Mouse (Mus musculus) spleen, adult 12 weeks (tissue): Measurements from ENCODE around the gene Hmx1.

Experiments used
- DNase-seq: peaks from one replicate; pipeline ENCODE4 v3.0.0; 2022; ENCODE audit warnings: low spot score

The Hmx1 gene

GRCm38 (mm10) chr5:35398310-35398910 lies 9.5 kb downstream of the Hmx1 start:
- no peak for DNase-seq

GRCm38 (mm10) chr5:35399061-35399460 lies 10.2 kb downstream of the Hmx1 start:
- DNase-seq = no peak

- DNase-seq = no peak
Observed at GRCm38 (mm10) chr5:35399704-35400320, 10.9 kb downstream of the Hmx1 start.

- no peak for DNase-seq
Observed at GRCm38 (mm10) chr5:35401240-35401639, 12.3 kb downstream of the Hmx1 start.

- no peak for DNase-seq
Observed at GRCm38 (mm10) chr5:35407411-35407930, 18.6 kb downstream of the Hmx1 start.

- DNase-seq = no peak
Observed at GRCm38 (mm10) chr5:35411028-35411427, 22.1 kb downstream of the Hmx1 start.

GRCm38 (mm10) chr5:35412833-35413232 lies 23.9 kb downstream of the Hmx1 start:
- DNase-seq = no peak

GRCm38 (mm10) chr5:35417707-35418106 lies 28.8 kb downstream of the Hmx1 start:
- no peak for DNase-seq

GRCm38 (mm10) chr5:35421622-35422021 lies 32.7 kb downstream of the Hmx1 start:
- DNase-seq = no peak

GRCm38 (mm10) chr5:35425218-35425617 lies 36.3 kb downstream of the Hmx1 start:
- no peak for DNase-seq

GRCm38 (mm10) chr5:35427901-35428300 lies 39.0 kb downstream of the Hmx1 start:
- DNase-seq = no peak

- DNase-seq = no peak
Observed at GRCm38 (mm10) chr5:35428421-35428820, 39.5 kb downstream of the Hmx1 start.

GRCm38 (mm10) chr5:35432098-35432497 lies 43.2 kb downstream of the Hmx1 start:
- no peak for DNase-seq

GRCm38 (mm10) chr5:35434038-35434437 lies 45.1 kb downstream of the Hmx1 start:
- DNase-seq = no peak

- DNase-seq = no peak
Observed at GRCm38 (mm10) chr5:35434703-35435102, 45.8 kb downstream of the Hmx1 start.

GRCm38 (mm10) chr5:35438805-35439204 lies 49.9 kb downstream of the Hmx1 start:
- DNase-seq = no peak

GRCm38 (mm10) chr5:35440459-35440858 lies 51.6 kb downstream of the Hmx1 start:
- DNase-seq = no peak

- no peak for DNase-seq
Observed at GRCm38 (mm10) chr5:35441411-35441810, 52.5 kb downstream of the Hmx1 start.

- DNase-seq = no peak
Observed at GRCm38 (mm10) chr5:35444731-35445130, 55.8 kb downstream of the Hmx1 start.

GRCm38 (mm10) chr5:35447656-35448443 lies 58.9 kb downstream of the Hmx1 start:
- no peak for DNase-seq
